Mouse (Mus musculus): ENCODE data around the gene Gm42674. TPM values are rescaled to one million over a fixed set of nuclear protein-coding genes. Genes with fewer than 3 reads are reported as not detected.

Gene Gm42674
- polyA plus RNA-seq, 1 experiment from 2014 or later, result not detected

DNA sequence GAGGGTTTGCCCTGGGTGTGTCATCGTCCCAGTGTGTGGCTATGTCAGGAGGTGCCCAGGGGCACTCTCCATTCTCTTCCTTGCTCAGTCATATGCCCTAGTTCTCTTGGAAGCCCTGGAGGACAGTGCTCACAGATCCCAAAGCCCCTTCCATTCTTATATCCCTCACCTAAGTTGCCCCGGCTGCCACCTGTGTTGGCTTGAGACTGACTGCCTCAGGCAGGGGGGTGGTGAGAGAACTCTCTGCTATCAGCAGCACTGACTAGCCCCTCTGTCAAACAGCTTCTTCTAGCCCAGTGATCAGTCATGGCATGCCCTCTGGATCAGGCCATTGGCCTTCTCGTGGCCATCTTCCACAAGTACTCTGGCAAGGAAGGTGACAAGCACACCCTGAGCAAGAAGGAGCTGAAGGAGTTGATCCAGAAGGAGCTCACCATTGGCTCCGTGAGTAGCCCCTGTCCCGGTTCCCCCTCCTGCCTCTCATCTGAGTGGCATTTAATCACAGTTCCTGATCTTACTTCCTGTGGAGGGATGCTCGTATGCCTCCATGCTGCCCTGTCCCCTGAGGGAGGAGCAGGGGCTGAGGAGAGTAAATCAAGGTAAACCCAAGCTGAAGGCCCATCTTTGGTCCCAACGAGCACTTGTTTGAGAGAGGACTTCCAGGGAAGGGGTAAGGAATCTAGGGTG, 11.9 kb downstream of the Gm42674 start:
- no peak for ATAC-seq (ENCODE audit: insufficient number of reproducible peaks, insufficient read depth, low FRiP score, low read depth)
- H3K4me1 ChIP-seq (ENCODE audit: control insufficient read depth in 2 of 2, insufficient read depth in 2 of 2, low read length in 2 of 2), result peaks cover 5 to 12% of the 10 kb centered on the region in 2 experiments; a peak in 3 of 4 replicates
- no peaks in the 10 kb centered on the region for H3K36me3 ChIP-seq (ENCODE audit: control insufficient read depth, insufficient read depth, low read length)
- peak overlapping the region; percentile 82 for H3K4me2 ChIP-seq (ENCODE audit: low read length)
- no peaks in the 10 kb centered on the region for H3K9me3 ChIP-seq (ENCODE audit: control insufficient read depth, low read length)
- no peak overlapping the region for H3K27ac ChIP-seq (replicated peaks in 1 of 2; ENCODE audit: control insufficient read depth in 1 of 2, insufficient read depth in 1 of 2, low read depth in 2 of 2, low read length in 2 of 2)
- H3K4me3 ChIP-seq (ENCODE audit: control insufficient read depth in 1 of 2, insufficient read depth in 1 of 2, low read depth in 1 of 2, low read length in 2 of 2), result peak overlapping the region in 1 of 2 experiments; percentile 36; a peak in 1 of 4 replicates
- H3K9ac ChIP-seq (ENCODE audit: low read length), result peak overlapping the region; percentile 57; the same call in 1 of the 2 replicates
- H3K27me3 ChIP-seq (ENCODE audit: control insufficient read depth, insufficient read depth, low read length), result peaks cover 4% of the 10 kb centered on the region
- 58% methylated on average over 7 of the region's 7 CpGs for WGBS

DNA sequence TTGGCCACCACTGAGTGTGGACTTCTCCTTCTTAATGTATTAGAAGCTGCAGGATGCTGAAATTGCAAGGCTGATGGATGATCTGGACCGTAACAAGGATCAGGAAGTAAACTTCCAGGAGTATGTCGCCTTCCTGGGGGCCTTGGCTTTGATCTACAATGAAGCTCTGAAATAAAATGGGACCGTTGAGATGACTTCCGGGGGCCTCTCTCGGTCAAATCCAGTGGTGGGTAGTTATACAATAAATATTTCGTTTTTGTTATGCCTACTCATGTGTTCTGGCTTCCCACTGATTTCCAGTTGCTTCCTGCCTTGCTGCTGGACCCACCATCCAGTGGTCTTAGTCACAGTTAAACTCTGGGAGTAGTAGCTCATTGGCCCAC, 12.4 kb downstream of the Gm42674 start:
- Histone ChIP-seq H3K4me3 (ENCODE audit: control insufficient read depth in 1 of 2, insufficient read depth in 1 of 2, low read depth in 1 of 2, low read length in 2 of 2) (no peak overlapping the region), H3K4me1 (ENCODE audit: control insufficient read depth in 2 of 2, insufficient read depth in 2 of 2, low read length in 2 of 2) (peaks cover 5 to 12% of the 10 kb centered on the region in 2 experiments; a peak in 3 of 4 replicates), H3K27me3 (ENCODE audit: control insufficient read depth, insufficient read depth, low read length) (peaks cover 4% of the 10 kb centered on the region), H3K9me3 (ENCODE audit: control insufficient read depth, low read length) (no peaks in the 10 kb centered on the region), H3K4me2 (ENCODE audit: low read length) (no peak overlapping the region), H3K9ac (ENCODE audit: low read length) (no peak overlapping the region), H3K36me3 (ENCODE audit: control insufficient read depth, insufficient read depth, low read length) (no peaks in the 10 kb centered on the region), H3K27ac (replicated peaks in 1 of 2; ENCODE audit: control insufficient read depth in 1 of 2, insufficient read depth in 1 of 2, low read depth in 2 of 2, low read length in 2 of 2) (no peak overlapping the region)
- no peak for ATAC-seq (ENCODE audit: insufficient number of reproducible peaks, insufficient read depth, low FRiP score, low read depth)
- WGBS, result 79% methylated on average over 6 of the region's 6 CpGs

DNA sequence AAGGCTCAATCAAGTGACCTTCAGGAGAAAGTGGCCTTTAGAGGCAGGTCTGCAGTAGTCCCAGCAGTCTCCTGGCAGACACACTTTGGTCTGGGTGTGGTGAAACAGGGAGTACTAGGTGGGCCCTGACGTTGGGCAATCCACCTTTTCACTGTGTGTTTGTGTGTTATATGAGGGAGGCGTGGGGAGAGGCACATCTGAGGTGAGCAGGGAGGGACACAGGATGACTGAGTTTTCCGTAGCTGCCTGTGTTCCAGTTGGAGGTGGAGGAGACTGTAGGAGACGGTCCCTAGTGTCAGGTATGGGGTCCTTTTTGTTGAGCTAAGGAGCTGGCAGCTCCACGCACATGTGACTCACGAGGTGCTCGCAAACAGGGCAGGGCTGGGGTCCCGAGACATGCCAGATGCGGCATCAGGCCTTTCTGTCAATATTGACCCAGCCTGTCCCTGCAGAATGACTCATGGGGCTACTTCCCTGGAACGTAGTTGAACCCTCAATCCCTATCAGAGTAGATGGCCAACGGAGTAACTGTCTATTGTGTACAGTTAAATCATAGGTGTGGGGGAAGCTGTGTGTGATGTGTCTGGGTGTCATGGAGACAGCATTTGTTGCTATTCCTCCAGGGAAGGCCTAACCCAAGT, 13.0 kb downstream of the Gm42674 start:
- Histone ChIP-seq H3K9me3 (ENCODE audit: control insufficient read depth, low read length) (no peaks in the 10 kb centered on the region), H3K9ac (ENCODE audit: low read length) (no peak overlapping the region), H3K4me1 (ENCODE audit: control insufficient read depth in 2 of 2, insufficient read depth in 2 of 2, low read length in 2 of 2) (peaks cover 5 to 12% of the 10 kb centered on the region in 2 experiments; a peak in 3 of 4 replicates), H3K4me2 (ENCODE audit: low read length) (peak overlapping the region; percentile 17; the same call in 1 of the 2 replicates), H3K4me3 (ENCODE audit: control insufficient read depth in 1 of 2, insufficient read depth in 1 of 2, low read depth in 1 of 2, low read length in 2 of 2) (no peak overlapping the region), H3K36me3 (ENCODE audit: control insufficient read depth, insufficient read depth, low read length) (no peaks in the 10 kb centered on the region), H3K27me3 (ENCODE audit: control insufficient read depth, insufficient read depth, low read length) (peaks cover 4% of the 10 kb centered on the region), H3K27ac (replicated peaks in 1 of 2; ENCODE audit: control insufficient read depth in 1 of 2, insufficient read depth in 1 of 2, low read depth in 2 of 2, low read length in 2 of 2) (no peak overlapping the region)
- WGBS, result 77% methylated on average over 11 of the region's 11 CpGs
- ATAC-seq (ENCODE audit: insufficient number of reproducible peaks, insufficient read depth, low FRiP score, low read depth), result no peak

DNA sequence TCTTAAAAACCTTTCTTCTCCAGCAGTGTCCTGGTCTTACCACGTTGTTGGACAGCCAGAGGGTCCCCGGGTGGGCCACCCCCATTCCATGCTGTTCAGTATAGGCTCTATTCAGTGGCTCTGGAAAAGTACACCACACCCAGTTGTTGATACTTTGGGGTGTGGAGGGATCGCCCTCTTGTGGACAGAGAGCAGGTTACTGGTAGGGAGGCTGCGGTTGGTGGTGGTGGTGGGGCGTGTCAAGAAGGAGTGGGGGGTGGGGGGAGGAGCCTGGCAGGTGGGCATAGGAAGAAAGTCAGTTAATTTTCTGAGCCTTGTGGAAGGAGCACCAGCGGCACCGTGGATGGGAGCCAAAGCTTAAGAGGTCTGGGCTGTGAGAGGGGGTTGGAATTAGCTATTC, 13.7 kb downstream of the Gm42674 start:
- H3K9me3 ChIP-seq (ENCODE audit: control insufficient read depth, low read length), result no peaks in the 10 kb centered on the region
- H3K36me3 ChIP-seq (ENCODE audit: control insufficient read depth, insufficient read depth, low read length), result no peaks in the 10 kb centered on the region
- WGBS, result 4% methylated on average over 7 of the region's 7 CpGs
- H3K27me3 ChIP-seq (ENCODE audit: control insufficient read depth, insufficient read depth, low read length), result peaks cover 4% of the 10 kb centered on the region
- H3K4me2 ChIP-seq (ENCODE audit: low read length), result peak overlapping the region; percentile 17; the same call in 1 of the 2 replicates
- ATAC-seq (ENCODE audit: insufficient number of reproducible peaks, insufficient read depth, low FRiP score, low read depth), result peak; percentile 73
- H3K9ac ChIP-seq (ENCODE audit: low read length), result no peak overlapping the region
- H3K4me1 ChIP-seq (ENCODE audit: control insufficient read depth in 2 of 2, insufficient read depth in 2 of 2, low read length in 2 of 2), result peaks cover 5 to 12% of the 10 kb centered on the region in 2 experiments; a peak in 3 of 4 replicates
- H3K4me3 ChIP-seq (ENCODE audit: control insufficient read depth in 1 of 2, insufficient read depth in 1 of 2, low read depth in 1 of 2, low read length in 2 of 2), result no peak overlapping the region
- no peak overlapping the region for H3K27ac ChIP-seq (replicated peaks in 1 of 2; ENCODE audit: control insufficient read depth in 1 of 2, insufficient read depth in 1 of 2, low read depth in 2 of 2, low read length in 2 of 2)

DNA sequence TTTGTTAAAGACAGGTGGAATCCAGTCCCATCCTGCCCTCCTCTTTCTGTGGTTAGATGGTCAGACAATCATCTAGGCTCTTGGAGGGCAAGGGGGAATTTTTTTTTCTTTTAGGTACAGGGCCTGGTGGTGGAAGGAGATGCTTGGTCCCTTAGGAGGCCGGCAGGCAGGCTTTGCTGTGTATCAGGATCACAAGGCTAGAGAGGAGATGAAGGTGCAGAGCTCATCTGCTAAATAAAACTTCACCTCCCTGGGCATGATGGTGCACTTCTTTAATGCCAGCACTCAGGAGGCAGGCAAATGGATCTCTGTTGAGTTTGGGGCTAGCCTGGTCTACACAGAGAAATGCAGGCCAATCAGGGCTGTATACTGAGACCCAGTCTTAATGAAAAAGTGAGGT, 14.2 kb downstream of the Gm42674 start:
- Histone ChIP-seq H3K4me3 (ENCODE audit: control insufficient read depth in 1 of 2, insufficient read depth in 1 of 2, low read depth in 1 of 2, low read length in 2 of 2) (no peak overlapping the region), H3K9me3 (ENCODE audit: control insufficient read depth, low read length) (no peaks in the 10 kb centered on the region), H3K27me3 (ENCODE audit: control insufficient read depth, insufficient read depth, low read length) (peaks cover 4% of the 10 kb centered on the region), H3K27ac (replicated peaks in 1 of 2; ENCODE audit: control insufficient read depth in 1 of 2, insufficient read depth in 1 of 2, low read depth in 2 of 2, low read length in 2 of 2) (no peak overlapping the region), H3K4me2 (ENCODE audit: low read length) (no peak overlapping the region), H3K9ac (ENCODE audit: low read length) (no peak overlapping the region), H3K36me3 (ENCODE audit: control insufficient read depth, insufficient read depth, low read length) (no peaks in the 10 kb centered on the region), H3K4me1 (ENCODE audit: control insufficient read depth in 2 of 2, insufficient read depth in 2 of 2, low read length in 2 of 2) (peaks cover 5 to 12% of the 10 kb centered on the region in 2 experiments; a peak in 3 of 4 replicates)
- no peak for ATAC-seq (ENCODE audit: insufficient number of reproducible peaks, insufficient read depth, low FRiP score, low read depth)
- WGBS, result 79% methylated on average over 1 of the region's 1 CpGs

DNA sequence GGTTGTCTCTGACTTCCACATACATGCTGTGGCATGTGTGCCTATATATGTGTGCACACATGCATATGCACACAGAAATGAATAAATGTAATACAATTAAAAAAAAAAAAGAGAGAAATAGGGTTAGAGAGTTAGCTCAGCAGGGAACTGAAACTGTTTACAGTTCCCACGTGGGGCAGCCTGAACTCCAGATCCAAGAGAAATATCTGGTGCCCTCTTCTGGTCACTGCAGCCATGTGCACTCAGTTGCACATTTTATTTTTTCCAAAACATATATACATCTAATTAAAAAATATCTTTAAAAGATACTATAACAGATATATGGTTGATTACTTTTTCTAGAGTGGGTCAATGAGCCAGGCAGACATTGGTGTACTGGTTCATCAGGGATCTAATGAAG, 15.9 kb downstream of the Gm42674 start:
- peaks cover 5 to 12% of the 10 kb centered on the region in 2 experiments; a peak in 3 of 4 replicates for H3K4me1 ChIP-seq (ENCODE audit: control insufficient read depth in 2 of 2, insufficient read depth in 2 of 2, low read length in 2 of 2)
- no peak for ATAC-seq (ENCODE audit: insufficient number of reproducible peaks, insufficient read depth, low FRiP score, low read depth)
- no peaks in the 10 kb centered on the region for H3K9me3 ChIP-seq (ENCODE audit: control insufficient read depth, low read length)
- H3K4me3 ChIP-seq (ENCODE audit: control insufficient read depth in 1 of 2, insufficient read depth in 1 of 2, low read depth in 1 of 2, low read length in 2 of 2), result no peak overlapping the region
- H3K9ac ChIP-seq (ENCODE audit: low read length), result no peak overlapping the region
- H3K4me2 ChIP-seq (ENCODE audit: low read length), result no peak overlapping the region
- H3K27me3 ChIP-seq (ENCODE audit: control insufficient read depth, insufficient read depth, low read length), result peaks cover 4% of the 10 kb centered on the region
- no peaks in the 10 kb centered on the region for H3K36me3 ChIP-seq (ENCODE audit: control insufficient read depth, insufficient read depth, low read length)
- no peak overlapping the region for H3K27ac ChIP-seq (replicated peaks in 1 of 2; ENCODE audit: control insufficient read depth in 1 of 2, insufficient read depth in 1 of 2, low read depth in 2 of 2, low read length in 2 of 2)
- WGBS, result 16% methylated on average over 1 of the region's 1 CpGs

DNA sequence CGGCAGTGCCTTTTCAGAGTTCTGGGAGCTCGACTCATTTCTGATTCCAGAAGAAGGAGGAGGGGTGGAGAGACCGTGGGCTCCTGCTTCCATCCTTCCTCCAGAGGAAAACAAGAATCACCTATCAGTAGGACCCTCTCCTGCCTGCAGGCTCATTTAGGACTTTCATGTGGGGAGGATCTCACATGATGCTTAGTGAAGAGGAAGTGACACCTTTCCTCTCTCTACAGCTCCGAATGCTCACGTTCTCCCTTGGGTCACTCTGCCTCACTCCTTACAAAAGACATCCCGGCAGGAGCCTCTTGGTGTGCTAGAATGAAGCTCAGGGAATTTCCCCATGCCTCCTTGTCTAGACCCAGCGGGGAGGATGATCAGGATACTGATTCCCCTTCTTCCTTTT, 19.8 kb downstream of the Gm42674 start:
- Histone ChIP-seq H3K9me3 (ENCODE audit: control insufficient read depth, low read length) (no peaks in the 10 kb centered on the region), H3K4me1 (ENCODE audit: control insufficient read depth in 2 of 2, insufficient read depth in 2 of 2, low read length in 2 of 2) (peaks cover 10 to 11% of the 10 kb centered on the region in 2 experiments), H3K4me3 (ENCODE audit: control insufficient read depth in 1 of 2, insufficient read depth in 1 of 2, low read depth in 1 of 2, low read length in 2 of 2) (no peak overlapping the region), H3K9ac (ENCODE audit: low read length) (no peak overlapping the region), H3K27me3 (ENCODE audit: control insufficient read depth, insufficient read depth, low read length) (no peaks in the 10 kb centered on the region), H3K4me2 (ENCODE audit: low read length) (no peak overlapping the region), H3K36me3 (ENCODE audit: control insufficient read depth, insufficient read depth, low read length) (no peaks in the 10 kb centered on the region), H3K27ac (replicated peaks in 1 of 2; ENCODE audit: control insufficient read depth in 1 of 2, insufficient read depth in 1 of 2, low read depth in 2 of 2, low read length in 2 of 2) (no peak overlapping the region)
- no peak for ATAC-seq (ENCODE audit: insufficient number of reproducible peaks, insufficient read depth, low FRiP score, low read depth)
- 33% methylated on average over 7 of the region's 7 CpGs for WGBS

Measured in heart, embryonic 14.5 days (tissue).